Mouse (Mus musculus) forebrain, embryonic 13.5 days (tissue): Measurements from ENCODE around the gene Cdc40. TPM values are rescaled to one million over a fixed set of nuclear protein-coding genes. Genes with fewer than 3 reads are reported as not detected.
"Not testable (repeated sequence)": the region's sequence is repeated elsewhere in the genome, so short reads cannot be mapped to it uniquely, and the experiment has no call there.

Experiments used
- ATAC-seq: fragments of 200-750 bp; cut with Nextera tagmentation; 2 replicates; pipeline ENCODE4 v1.8.0; 2017
- H3K27ac ChIP-seq: fragments of 300-500 bp; sonication (generic); 2 replicates; pipeline ENCODE4 v1.5.1; 2015; ENCODE audit warnings: inconsistent platforms, mild to moderate bottlenecking, moderate library complexity
- H3K27me3 ChIP-seq: fragments of 300-500 bp; sonication (generic); 2 replicates; pipeline ENCODE4 v1.6.1; 2015; ENCODE audit warnings: mild to moderate bottlenecking, inconsistent platforms
- H3K36me3 ChIP-seq: fragments of 300-500 bp; sonication (generic); 2 replicates; pipeline ENCODE4 v1.6.1; 2015; ENCODE audit warnings: mild to moderate bottlenecking, inconsistent platforms; ENCODE audit not compliant: poor library complexity, severe bottlenecking
- H3K4me1 ChIP-seq: fragments of 300-500 bp; sonication (generic); 2 replicates; pipeline ENCODE4 v1.6.1; 2015; ENCODE audit warnings: inconsistent platforms
- H3K4me2 ChIP-seq: fragments of 300-500 bp; sonication (generic); 2 replicates; pipeline ENCODE4 v1.6.1; 2015; ENCODE audit warnings: inconsistent platforms, mild to moderate bottlenecking, moderate library complexity
- H3K4me3 ChIP-seq: fragments of 300-500 bp; sonication (generic); 2 replicates; pipeline ENCODE4 v1.5.1; 2015; ENCODE audit warnings: mild to moderate bottlenecking, inconsistent platforms
- H3K9ac ChIP-seq: fragments of 300-500 bp; sonication (generic); 2 replicates; pipeline ENCODE4 v1.6.1; 2015; ENCODE audit warnings: mild to moderate bottlenecking, inconsistent platforms
- H3K9me3 ChIP-seq: fragments of 300-500 bp; sonication (generic); replicated peaks from 2 replicates; pipeline ENCODE4 v1.6.1; 2016; ENCODE audit warnings: inconsistent platforms
- WGBS: fragments of 180-500 bp; shearing (Covaris S2); methylation state at CpG from one replicate; pipeline ENCODE4 v1.1.7; 2015; 5-methylcytosine and 5-hydroxymethylcytosine counted together
- polyA plus RNA-seq: library from polyadenylated mRNA; unstranded; fragments of >200 nt; fragmentation: Nextera tagmentation; extraction: Ambion mirVana; gene quantifications from 2 replicates; pipeline ENCODE4 v1.2.1, GENCODE M21; 2015

Cdc40 gene
- polyA plus RNA-seq, 1 experiment from 2014 or later: 33.8 TPM

DNA sequence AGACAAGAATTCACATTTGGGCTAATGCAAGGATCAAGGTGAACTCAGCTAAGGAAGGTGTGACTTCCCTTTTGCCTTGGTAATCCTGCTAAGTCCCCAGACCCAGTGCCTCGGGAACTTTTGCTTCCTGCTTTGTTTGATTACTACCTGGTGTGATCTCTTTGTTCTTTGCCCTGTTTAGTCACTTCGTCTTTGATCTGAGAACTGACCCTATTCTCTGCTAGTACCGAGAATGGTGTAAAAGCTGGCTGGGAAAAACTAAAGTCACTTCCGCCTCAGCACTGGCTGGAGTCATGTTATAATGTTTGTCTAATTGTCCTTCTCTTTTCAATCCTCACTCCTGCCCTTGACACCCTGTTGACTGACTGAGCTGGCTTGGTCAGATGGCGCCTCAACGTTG is 66.6 kb downstream of the Cdc40 start:
- no peak for ATAC-seq
- no peaks in the 10 kb centered on the region for H3K27me3 ChIP-seq
- H3K9me3 ChIP-seq: no peaks in the 10 kb centered on the region
- no peaks in the 10 kb centered on the region for H3K4me1 ChIP-seq
- no peak overlapping the region for H3K27ac ChIP-seq
- H3K9ac ChIP-seq: no peak overlapping the region
- 60% methylated on average over 6 of the region's 6 CpGs for WGBS
- no peak overlapping the region for H3K4me2 ChIP-seq
- no peaks in the 10 kb centered on the region for H3K36me3 ChIP-seq
- no peak overlapping the region for H3K4me3 ChIP-seq

DNA sequence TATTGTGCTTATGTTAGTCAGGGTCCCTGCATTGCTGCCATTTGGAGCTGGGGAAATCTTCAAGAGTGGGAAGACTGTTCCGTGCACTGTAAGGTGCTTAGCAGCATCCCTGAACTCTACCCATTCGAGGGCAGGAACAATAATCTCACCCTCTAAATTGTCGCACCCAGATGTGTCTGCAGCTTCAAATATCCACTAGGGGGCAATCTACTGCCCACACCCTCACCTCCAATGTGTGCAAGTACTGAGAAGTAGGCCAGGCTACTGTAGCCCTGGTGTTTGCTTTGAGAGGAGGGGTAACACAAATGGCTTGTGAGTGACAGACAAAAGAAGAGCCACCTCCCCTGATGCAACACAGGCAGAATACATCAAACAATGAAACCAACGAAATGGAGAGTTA is 69.5 kb downstream of the Cdc40 start:
- no peak overlapping the region for H3K4me3 ChIP-seq
- no peaks in the 10 kb centered on the region for H3K4me1 ChIP-seq
- WGBS: 66% methylated on average over 4 of the region's 4 CpGs
- ATAC-seq: no peak
- no peaks in the 10 kb centered on the region for H3K27me3 ChIP-seq
- no peak overlapping the region for H3K4me2 ChIP-seq
- H3K9me3 ChIP-seq: no peaks in the 10 kb centered on the region
- H3K27ac ChIP-seq: no peak overlapping the region
- H3K36me3 ChIP-seq: no peaks in the 10 kb centered on the region
- no peak overlapping the region for H3K9ac ChIP-seq

- ATAC-seq, H3K4me1 ChIP-seq, H3K9me3 ChIP-seq, H3K4me2 ChIP-seq, H3K9ac ChIP-seq, H3K27me3 ChIP-seq, H3K4me3 ChIP-seq, H3K36me3 ChIP-seq, H3K27ac ChIP-seq: not testable (repeated sequence)
- 23% methylated on average over 5 of the region's 5 CpGs for WGBS
Observed at GRCm38 (mm10) chr10:40809411-40809910, 73.7 kb downstream of the Cdc40 start.

- no peaks in the 10 kb centered on the region for H3K27me3 ChIP-seq
- no peak overlapping the region for H3K4me3 ChIP-seq
- no peak overlapping the region for H3K27ac ChIP-seq
- H3K9me3 ChIP-seq: no peaks in the 10 kb centered on the region
- no peak for ATAC-seq
- H3K4me1 ChIP-seq: no peaks in the 10 kb centered on the region
- H3K4me2 ChIP-seq: no peak overlapping the region
- H3K9ac ChIP-seq: no peak overlapping the region
- 90% methylated on average over 4 of the region's 4 CpGs for WGBS
- no peaks in the 10 kb centered on the region for H3K36me3 ChIP-seq
Observed at GRCm38 (mm10) chr10:40806221-40806620, 76.9 kb downstream of the Cdc40 start.

DNA sequence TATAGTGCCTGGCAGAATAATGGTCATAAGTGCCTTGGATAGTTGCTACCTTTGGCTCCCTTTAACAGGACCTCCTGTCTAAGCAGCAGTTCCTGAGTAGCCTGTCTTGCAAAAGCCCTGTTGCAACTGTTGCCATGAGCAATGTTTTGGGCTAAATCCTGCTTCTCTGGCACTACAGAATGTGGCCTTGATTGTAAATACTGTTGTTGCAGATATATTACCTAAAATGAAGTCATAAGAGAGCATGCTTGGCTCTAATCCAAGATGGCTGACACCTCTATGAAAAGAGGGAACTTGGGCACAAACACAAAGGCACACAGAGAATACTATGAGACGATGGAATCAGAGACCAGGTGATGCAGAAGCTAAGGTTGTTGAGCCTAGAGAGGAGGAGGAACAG is 77.9 kb downstream of the Cdc40 start:
- no peaks in the 10 kb centered on the region for H3K4me1 ChIP-seq
- no peak overlapping the region for H3K27ac ChIP-seq
- H3K4me2 ChIP-seq: no peak overlapping the region
- H3K9me3 ChIP-seq: no peaks in the 10 kb centered on the region
- no peaks in the 10 kb centered on the region for H3K27me3 ChIP-seq
- no peak overlapping the region for H3K4me3 ChIP-seq
- no peak for ATAC-seq
- H3K36me3 ChIP-seq: no peaks in the 10 kb centered on the region
- H3K9ac ChIP-seq: no peak overlapping the region
- 72% methylated on average over 1 of the region's 1 CpGs for WGBS

- 82% methylated on average over 3 of the region's 3 CpGs for WGBS
- H3K9ac ChIP-seq: no peak overlapping the region
- H3K27me3 ChIP-seq: no peaks in the 10 kb centered on the region
- no peak overlapping the region for H3K4me2 ChIP-seq
- H3K36me3 ChIP-seq: no peaks in the 10 kb centered on the region
- no peak for ATAC-seq
- H3K9me3 ChIP-seq: no peaks in the 10 kb centered on the region
- no peak overlapping the region for H3K4me3 ChIP-seq
- H3K4me1 ChIP-seq: no peaks in the 10 kb centered on the region
- H3K27ac ChIP-seq: no peak overlapping the region
Observed at GRCm38 (mm10) chr10:40792115-40792514, 91.0 kb downstream of the Cdc40 start.

DNA sequence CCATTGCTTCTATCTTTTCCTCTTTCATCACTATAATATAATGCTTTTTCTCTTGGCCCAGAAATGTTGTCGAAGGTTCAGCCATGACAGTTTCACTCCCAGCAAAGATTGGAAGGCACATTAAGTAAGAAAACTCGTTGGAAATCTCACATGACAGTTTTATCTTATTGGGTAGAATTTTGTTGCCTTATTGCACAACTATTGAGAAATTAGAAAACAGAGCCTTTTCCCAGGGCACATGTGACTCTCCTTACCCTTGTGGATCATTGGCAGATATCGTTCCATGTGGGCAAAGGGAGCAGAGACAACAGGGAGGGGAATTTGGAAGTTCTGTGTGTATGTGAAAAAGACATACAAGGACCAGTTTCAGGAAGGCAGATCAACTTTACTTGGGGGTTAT is 92.7 kb downstream of the Cdc40 start:
- WGBS: 83% methylated on average over 3 of the region's 3 CpGs
- H3K27ac ChIP-seq: no peak overlapping the region

More for the DNA sequence above, 92.7 kb downstream of the Cdc40 start:
- Histone ChIP-seq H3K9ac (no peak overlapping the region), H3K9me3 (no peaks in the 10 kb centered on the region), H3K27me3 (no peaks in the 10 kb centered on the region), H3K4me3 (no peak overlapping the region), H3K4me2 (no peak overlapping the region), H3K4me1 (no peaks in the 10 kb centered on the region), H3K36me3 (no peaks in the 10 kb centered on the region)
- no peak for ATAC-seq

Other genes starting within 250 kb of the Cdc40 start
- 0.21 and 0.34 TPM in 2 replicates for gene Mettl24, start 200.0 kb downstream of the Cdc40 start, polyA plus RNA-seq
- 61.5 and 65.6 TPM in 2 replicates for gene Wasf1, start 164 bp upstream of the Cdc40 start, polyA plus RNA-seq
- 0.23 and 0.25 TPM in 2 replicates for gene Gpr6, start 189.0 kb upstream of the Cdc40 start, polyA plus RNA-seq